Mouse (Mus musculus) layer of hippocampus, postnatal 25 days (tissue): Measurements from ENCODE around the gene Kat2b. TPM values are rescaled to one million over a fixed set of nuclear protein-coding genes. Genes with fewer than 3 reads are reported as not detected.
A peak's percentile ranks its signal among the peaks of the same experiment; 100 is the strongest.
"Not testable (repeated sequence)": the region's sequence is repeated elsewhere in the genome, so short reads cannot be mapped to it uniquely, and the experiment has no call there.

Experiments used
- DNase-seq, 2 experiments: peaks; one replicate each; pipeline ENCODE4 v3.0.0; 2022; ENCODE audit warnings: mixed read lengths in 2 of 2, low spot score in 1 of 2; ENCODE audit errors: extremely low spot score in 1 of 2
- total RNA-seq, 2 experiments: library from RNA; stranded (reverse); gene quantifications; 2 replicates each; pipeline ENCODE4 v1.2.3; 2021

Kat2b gene
- total RNA-seq, 2 experiments from 2014 or later = 14.8 to 16.9 TPM

GRCm38 (mm10) chr17:53596314-53596882, 29.7 kb downstream of the Kat2b start:
- DNase-seq = no peak

GRCm38 (mm10) chr17:53596941-53597790, 30.5 kb downstream of the Kat2b start:
- no peak for DNase-seq

GRCm38 (mm10) chr17:53598571-53598970, 31.9 kb downstream of the Kat2b start:
- no peak for DNase-seq

GRCm38 (mm10) chr17:53603236-53603635, 36.6 kb downstream of the Kat2b start:
- DNase-seq = not testable (repeated sequence)

- not testable (repeated sequence) for DNase-seq
Observed at GRCm38 (mm10) chr17:53606082-53606481, 39.4 kb downstream of the Kat2b start.

GRCm38 (mm10) chr17:53608924-53609323, 42.3 kb downstream of the Kat2b start:
- DNase-seq = not testable (repeated sequence)

GRCm38 (mm10) chr17:53617295-53617957, 50.8 kb downstream of the Kat2b start:
- DNase-seq = no peak

GRCm38 (mm10) chr17:53618369-53618768, 51.7 kb downstream of the Kat2b start:
- no peak for DNase-seq

- no peak for DNase-seq
Observed at GRCm38 (mm10) chr17:53619391-53619790, 52.7 kb downstream of the Kat2b start.

- no peak for DNase-seq
Observed at GRCm38 (mm10) chr17:53620611-53621010, 54.0 kb downstream of the Kat2b start.

GRCm38 (mm10) chr17:53622125-53622524, 55.5 kb downstream of the Kat2b start:
- no peak for DNase-seq

GRCm38 (mm10) chr17:53623762-53624161, 57.1 kb downstream of the Kat2b start:
- no peak for DNase-seq

- no peak for DNase-seq
Observed at GRCm38 (mm10) chr17:53626160-53626559, 59.5 kb downstream of the Kat2b start.

- no peak for DNase-seq
Observed at GRCm38 (mm10) chr17:53627497-53627896, 60.8 kb downstream of the Kat2b start.

GRCm38 (mm10) chr17:53628131-53628530, 61.5 kb downstream of the Kat2b start:
- DNase-seq = no peak

- DNase-seq = no peak
Observed at GRCm38 (mm10) chr17:53631344-53631743, 64.7 kb downstream of the Kat2b start.

GRCm38 (mm10) chr17:53643360-53643759, 76.7 kb downstream of the Kat2b start:
- DNase-seq = no peak

GRCm38 (mm10) chr17:53650251-53650661, 83.6 kb downstream of the Kat2b start:
- DNase-seq = no peak

- peak in 1 of 2 experiments; percentile 8 for DNase-seq
Observed at GRCm38 (mm10) chr17:53654596-53654995, 87.9 kb downstream of the Kat2b start.

GRCm38 (mm10) chr17:53655081-53655480, 88.4 kb downstream of the Kat2b start:
- DNase-seq = no peak

GRCm38 (mm10) chr17:53655959-53656358, 89.3 kb downstream of the Kat2b start:
- DNase-seq = no peak
